Mouse (Mus musculus) monocyte, adult 2 months (primary cell): ENCODE measurements around the gene Rpl23.
"Not testable (repeated sequence)": the region's sequence is repeated elsewhere in the genome, so short reads cannot be mapped to it uniquely, and the experiment has no call there.

Experiments
- DNase-seq, 2 experiments: peaks; one replicate each; pipeline ENCODE4 v3.0.0; 2022; ENCODE audit warnings: low spot score in 2 of 2, low read depth in 1 of 2

The Rpl23 gene

DNA sequence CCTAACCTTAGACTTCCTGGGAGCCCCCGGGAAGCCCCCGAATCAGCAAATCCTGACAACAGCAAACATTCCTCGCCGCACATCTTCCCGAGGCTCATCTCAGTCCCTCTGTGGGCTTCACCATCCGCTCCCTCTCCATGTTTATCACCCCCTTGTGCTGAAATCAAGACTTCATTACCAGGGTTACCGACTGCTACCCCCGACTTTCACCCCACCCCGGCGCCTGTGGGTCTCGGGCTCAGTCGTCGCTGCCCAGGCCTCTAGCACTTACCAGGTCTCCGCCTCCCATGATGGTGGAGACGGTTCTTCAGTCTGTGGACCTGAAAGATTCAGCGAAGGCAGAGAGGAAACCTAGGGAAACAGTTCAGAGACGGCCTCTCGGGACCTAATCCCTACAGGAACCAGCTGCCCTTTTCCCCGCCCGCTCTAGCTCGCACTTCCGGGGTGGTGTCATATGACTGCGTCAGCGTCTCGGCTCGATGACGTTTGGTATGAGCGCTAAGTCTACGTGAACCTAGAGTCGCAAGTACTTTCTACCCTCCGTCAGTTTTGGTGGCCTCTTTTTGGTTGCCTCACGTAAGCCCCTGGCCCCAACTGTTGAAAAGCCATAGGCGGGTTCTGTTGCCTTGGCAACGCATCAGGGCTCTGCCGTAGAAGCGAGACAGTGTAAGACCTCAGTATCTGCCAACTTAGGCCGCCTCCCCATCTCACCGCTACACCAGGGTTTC, 15.9 kb downstream of the Rpl23 start, which contains the start of gene Cwc25:
Gene Cwc25, minus strand, starts transcription at position 403 of the 728 bp plus-strand sequence.
- peak; percentile 90 to 96 for DNase-seq

DNA sequence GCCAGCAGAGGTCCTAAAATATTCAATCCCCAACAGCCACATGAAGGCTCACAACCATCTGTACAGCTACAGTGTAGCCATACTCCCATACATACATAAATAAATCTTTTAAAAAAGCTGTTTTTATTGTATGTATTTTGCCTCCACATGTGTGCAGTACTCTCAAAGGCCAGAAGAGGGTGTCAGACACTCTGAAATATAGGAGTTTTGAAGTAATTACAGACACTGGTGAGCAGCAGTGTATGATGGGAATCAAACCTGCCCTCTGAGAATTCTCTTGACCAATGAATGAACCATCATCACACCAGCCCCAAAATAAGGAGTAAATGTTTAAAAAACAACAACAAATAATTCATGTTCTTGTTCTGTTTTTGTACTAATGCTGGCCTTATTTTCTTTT, 20.6 kb downstream of the Rpl23 start:
- no peak for DNase-seq

DNA sequence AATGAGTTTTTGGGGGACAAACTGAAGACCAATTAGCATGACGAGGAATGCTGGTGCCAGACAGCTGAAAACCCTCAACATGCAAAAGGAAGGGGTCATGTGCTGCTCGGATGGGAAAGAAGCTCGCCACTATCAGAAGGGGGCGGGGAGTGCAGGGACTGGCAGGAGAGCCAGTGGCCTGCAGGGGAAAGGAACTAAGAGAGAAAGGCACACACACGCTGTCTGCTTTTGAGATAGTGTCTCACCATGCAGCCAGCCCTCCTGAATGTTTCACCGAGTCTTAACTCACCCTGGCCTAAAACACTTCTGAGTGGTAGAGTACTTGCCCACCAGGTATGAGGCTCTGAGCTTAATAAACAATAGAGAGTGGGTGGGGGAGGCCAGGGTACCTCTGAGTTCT, 23.3 kb downstream of the Rpl23 start:
- no peak for DNase-seq

DNA sequence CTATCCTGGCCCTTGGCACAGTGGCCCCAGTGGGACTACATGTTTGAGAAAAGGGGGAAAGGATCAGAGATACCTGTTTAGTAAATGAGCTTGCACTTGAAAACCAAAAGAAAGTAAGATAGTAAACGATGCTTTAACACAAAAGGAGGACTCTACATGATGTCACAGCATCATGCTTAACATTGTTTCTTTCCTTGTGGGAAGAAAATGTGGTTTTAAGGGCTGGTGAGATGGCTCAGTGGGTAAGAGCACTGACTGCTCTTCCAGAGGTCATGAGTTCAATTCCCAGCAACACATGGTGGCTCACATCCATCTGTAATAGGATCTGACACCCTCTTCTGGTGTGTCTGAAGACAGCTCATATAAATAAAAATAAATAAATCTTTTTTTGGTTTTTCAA, 24.1 kb downstream of the Rpl23 start:
- no peak for DNase-seq

DNA sequence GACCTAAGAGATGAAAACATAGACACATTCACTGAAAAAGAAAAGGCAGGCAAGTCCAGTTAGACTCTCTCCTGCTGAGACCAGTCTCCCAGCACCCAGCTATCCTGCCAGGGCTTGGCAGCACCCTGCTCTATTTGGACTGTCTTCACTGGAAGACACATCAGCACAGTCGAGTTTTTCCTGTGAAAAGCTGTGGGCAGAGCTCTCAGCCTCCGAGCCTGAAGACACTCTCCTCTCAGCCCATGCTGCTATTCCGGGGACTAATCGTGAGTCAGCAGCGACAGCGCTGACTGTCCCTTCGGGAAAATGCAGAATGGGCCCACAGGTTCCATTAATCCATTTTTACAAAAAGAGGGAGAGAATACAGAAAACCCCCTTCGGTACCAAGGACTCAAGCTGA, 29.0 kb downstream of the Rpl23 start:
- DNase-seq: no peak

DNA sequence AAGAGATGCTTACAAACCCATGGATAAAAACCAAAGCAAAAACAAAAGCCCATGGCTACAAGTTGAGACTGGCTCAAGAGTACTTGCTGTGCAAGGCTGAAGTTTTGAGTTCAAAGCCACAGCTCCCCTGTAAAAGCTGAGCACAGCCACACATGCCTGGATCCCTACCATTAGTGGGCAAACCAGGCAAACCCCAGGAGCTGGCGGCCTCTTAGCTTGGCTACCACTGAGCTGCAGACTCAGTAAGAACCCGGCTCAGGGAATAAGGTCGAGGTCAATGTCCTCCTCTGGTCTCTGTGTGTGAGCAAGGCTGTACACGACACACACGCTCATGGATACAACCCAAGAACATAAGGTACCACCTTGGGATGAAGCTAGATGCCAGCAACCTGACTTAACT, 33.7 kb downstream of the Rpl23 start:
- DNase-seq: no peak

DNA sequence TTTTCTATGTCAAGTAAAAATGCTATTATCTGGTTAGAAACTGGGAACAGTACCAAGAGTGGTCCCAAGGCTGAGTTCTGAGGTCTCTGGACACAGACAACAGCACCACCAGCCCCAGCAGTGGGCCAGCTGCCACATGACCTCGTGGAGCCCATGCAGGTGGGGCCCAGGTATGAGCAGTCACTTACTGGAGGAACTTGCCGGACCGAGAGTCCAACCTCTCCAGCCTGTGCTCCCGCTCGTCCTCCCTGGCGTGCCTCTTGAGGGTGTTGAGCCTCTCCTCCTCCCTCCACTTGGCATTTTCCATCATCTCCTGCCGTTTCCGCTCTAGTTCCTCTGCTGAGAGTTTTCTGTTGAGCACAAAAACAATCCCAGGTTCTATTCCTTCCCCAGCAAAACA, 34.5 kb downstream of the Rpl23 start:
- DNase-seq: no peak

DNA sequence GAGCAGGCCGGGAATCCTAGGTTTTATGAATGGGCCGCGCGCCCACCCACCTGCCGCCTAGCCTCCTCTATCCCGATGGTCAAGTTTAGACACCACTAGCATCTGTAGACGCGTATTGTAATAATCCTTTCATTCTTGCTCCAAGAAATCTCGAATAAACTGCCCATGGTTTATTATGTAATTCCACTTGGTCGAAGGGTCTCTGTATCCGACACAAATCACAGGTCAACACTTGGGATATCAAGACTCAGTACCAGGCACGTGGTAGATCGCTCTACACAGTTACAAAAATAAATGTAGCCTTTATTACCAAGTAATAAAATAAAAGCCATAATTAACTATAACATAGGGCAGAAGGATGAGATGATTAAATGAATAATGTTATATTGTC, 36.9 kb downstream of the Rpl23 start:
- DNase-seq: no peak

DNA sequence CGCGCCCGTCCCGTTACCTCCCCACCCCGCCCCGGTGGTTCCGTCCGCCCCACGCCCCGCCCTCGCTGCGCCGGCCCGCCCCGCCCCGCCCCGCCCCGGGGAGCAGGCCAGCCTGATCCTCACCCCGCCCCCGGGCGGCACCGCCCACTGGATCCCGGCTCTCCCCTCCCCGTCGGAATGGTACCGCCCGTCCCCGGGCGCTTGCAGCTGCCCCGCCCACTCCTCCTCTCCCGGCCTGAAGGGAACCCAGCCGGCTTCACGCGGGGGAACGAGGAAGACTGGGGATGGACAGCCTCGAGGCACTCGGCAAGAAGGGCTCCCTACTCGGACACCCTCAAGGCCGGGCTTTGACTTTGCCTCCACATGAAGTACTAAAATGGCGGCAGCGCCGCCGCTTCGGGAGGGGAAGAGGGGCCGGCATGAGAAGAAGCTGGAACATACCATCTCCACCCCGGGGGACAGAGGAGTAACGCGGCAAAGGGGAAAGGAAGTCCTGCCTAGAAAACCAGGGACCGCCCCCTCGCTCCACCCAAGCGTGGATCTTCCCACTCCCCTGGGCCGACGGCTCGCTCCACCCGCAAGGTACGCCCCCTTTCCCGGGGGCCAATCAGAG, 37.4 kb downstream of the Rpl23 start:
- DNase-seq: peak; percentile 95 to 96

DNA sequence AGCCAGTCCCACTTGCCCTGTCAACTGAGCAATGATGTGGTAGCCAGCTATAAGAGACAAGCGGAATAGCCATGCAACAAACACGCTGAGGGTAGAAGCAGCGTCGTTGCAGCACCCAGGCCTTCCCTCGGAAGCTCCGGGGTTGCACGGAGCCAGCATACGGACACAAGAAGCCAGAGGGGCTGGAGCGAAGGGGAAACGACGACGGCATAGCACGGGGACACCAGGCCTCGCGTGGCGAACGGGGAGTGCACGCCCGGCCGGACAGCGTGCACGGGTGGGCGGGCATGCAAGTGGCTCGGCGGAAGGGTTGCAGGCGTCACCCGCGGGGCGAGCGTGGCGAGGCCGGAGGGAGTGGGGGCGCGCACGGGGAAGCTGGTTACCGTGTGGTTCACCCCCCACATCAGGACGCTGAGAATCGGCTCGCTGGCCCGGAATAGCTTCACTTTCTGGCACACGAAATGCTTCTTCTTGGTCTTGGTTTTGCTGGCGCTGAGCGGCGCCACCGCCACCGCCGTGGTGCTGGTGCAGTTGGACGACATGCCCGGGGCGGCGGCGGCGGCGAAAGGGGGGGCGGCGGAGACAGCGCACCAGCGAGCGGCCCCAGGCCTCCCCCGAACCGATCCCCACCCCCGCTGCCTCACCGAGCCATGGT, 38.0 kb downstream of the Rpl23 start, which contains the start of gene Pip4k2b:
Gene Pip4k2b, minus strand, starts transcription at position 642 of the 655 bp plus-strand sequence.
- peak in 1 of 2 experiments; percentile 10 for DNase-seq

DNA sequence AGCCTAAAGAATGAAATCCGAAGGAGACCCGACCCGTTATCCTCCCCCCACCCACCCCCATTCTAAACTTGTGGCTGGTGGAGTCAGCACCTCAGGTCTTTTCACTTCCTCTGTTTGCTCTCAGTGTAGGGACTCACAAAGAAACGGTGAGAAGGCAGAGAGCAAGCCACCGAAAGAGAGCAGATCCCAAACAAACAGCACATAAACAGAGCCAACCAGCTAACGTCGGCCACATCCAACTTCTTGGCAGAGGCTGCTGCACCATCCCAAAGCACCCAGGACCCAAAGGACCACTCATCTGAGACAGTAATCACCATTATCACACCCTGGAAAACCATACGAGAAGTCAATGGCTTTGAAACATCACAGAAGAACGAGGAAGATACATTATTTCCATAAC, 38.8 kb downstream of the Rpl23 start:
- no peak for DNase-seq

DNA sequence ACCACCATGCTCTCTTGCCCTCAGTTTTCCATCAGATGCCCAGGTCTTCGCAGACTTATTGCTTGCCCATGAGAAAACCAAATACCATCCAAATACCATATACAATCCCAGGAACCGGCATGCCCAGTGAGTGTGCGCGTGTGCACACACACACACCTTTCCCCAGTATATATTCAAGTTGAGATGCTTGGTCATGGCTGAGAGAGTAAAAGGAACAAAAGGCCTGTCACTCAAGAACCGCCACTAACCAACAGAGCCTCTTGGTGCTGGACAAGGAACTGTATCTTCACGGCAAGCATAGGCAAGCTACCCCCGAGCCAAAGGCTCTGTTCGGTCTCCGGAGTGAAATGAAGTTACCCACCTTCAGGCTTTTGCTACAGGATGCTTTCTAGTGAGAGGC, 39.6 kb downstream of the Rpl23 start:
- no peak for DNase-seq

DNA sequence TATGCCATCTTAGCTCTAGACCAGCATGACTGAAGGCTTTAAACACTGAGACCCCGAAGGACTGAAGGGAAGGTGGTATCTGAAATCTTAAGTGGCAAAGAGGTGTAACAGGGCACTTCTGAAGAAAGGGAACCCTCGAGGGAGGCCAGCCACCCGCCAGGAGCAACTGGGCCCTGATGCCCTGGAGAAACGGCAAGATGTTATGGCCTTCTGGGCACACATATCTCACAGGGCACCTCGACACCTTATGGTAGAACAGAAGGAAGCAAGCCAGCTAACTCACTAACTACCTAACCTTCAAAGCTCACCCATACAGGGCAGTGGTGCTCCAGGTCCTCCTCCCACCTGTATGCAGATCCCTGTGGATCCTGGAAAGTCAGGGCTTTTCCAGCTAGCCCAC, 40.1 kb downstream of the Rpl23 start:
- no peak for DNase-seq

DNA sequence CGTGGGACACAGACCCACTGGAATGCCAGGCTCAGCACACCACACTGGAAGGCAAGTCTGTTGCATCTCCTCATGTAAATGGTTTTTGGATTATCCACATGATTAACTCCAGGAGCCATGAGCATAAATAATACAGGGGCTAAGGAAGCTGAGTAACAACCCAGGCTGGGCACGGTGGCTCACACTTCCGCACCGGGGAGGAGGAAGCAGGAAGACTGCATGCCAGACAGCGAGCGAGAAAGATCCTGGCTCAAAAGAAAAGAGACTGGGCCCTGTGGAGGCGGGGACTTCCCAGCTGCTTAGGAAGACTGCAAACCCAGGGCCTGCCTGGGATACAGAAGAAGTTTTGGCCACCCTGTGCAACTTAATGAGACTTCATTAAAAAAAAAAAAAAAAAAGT, 42.0 kb downstream of the Rpl23 start:
- no peak for DNase-seq

DNA sequence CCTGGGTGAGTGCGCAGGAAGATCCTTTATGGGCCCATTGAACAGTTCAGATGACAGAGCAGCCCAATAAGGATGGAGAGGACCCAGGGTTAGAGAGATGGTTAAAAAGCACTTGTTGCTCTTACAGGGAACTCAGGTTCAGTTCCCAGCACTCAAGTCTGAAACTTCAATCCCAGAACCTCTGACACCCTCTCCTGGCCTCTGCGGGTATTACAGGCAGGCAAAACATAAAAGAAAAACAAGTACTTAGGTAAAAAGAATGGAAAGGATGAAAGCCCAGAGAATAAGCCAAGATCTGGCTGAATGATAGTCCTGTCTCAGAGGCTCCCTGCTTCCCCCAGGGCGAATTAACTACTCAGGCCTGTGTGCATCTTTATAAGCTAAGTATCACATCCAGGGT, 43.1 kb downstream of the Rpl23 start:
- no peak for DNase-seq

DNA sequence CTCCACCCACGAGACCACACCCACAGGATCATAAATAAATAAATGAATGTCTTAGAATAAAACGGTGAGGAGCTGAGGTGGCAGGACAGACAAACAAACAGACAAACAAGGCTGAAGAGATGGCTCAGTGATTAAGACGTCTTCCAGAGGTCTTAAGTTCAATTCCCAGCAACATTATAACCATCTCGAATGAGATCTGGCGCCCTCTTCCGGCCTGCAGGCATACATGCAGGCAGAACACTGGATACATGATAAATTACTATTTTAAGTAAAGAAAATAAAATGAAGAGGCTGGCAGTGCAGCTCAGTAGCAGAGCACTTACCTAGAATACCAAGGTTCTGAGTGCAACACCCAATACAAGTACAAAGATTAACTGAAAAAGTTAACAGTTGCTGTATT, 43.5 kb downstream of the Rpl23 start:
- no peak for DNase-seq

DNA sequence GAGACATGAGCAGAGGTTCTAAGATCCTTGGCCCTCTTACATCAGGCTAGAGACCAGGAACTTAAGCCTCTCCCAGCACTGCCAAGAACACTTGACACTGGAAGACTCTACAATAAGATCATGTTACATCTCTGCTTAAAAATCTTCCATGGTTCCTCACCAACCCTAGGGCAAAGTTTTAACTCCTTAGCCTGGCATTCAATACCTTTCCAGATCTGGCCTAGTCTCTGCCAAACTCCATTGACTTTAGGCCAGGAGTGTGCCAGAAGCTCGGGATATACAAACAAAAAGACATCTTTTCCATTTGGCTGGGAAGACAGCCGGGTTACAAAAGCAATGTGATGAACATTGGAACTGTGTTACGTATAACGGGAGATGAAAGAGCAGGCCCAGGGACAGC, 44.6 kb downstream of the Rpl23 start:
- DNase-seq: no peak

DNA sequence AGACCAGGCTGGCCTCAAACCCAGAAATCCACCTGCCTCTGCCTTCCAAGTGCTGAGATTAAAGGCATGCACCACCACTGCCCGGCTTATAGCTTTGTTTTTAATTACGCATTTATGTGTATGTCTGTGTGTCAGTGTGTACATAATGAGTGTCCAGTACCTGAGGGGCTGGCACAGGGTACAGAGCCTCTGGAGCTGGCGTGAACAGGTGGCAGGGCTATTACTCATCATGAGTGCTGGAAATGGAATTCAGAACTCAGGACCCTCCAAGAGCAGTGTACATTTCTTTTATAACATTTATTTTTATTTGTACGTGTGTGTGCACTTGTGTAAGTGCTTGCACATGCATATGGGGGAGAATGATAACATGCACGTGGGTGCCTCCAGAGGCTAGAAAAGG, 45.6 kb downstream of the Rpl23 start:
- DNase-seq: no peak

DNA sequence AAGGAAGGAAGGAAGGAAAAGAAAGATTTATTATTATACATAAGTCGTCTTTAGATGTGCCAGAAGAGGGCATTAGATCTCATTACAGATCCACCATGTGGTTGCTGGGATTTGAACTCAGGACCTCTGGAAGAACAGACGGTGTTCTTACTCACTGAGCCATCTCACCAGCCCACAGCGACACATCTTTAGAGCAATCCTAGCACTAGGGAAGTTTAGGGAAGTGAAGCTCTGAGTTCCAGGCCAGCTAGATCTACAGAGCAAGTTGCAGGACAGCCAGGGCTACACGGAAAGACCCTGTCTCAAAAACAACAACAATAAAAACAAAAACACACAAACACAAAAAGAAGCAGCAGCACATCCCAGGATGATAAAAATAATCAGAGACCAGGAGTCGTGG, 47.4 kb downstream of the Rpl23 start:
- DNase-seq: not testable (repeated sequence)

DNA sequence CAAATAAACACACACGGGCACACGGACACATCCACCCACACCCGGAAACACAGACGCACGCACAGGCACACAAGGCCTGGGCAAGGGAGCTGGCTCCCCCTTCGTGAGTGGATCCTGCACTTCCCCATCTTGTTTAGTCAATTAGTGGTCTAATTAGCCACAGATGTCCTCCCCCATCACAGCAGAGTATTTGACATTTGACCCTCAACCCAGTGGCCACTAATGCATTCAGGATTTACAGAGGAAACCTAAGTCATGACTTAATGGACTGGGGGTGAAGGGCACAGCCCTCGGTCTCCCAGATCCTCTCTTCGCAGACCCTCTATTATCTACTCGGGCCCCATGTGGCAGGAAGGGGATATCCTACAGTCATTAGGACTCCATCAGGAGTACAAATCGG, 48.5 kb downstream of the Rpl23 start:
- no peak for DNase-seq

DNA sequence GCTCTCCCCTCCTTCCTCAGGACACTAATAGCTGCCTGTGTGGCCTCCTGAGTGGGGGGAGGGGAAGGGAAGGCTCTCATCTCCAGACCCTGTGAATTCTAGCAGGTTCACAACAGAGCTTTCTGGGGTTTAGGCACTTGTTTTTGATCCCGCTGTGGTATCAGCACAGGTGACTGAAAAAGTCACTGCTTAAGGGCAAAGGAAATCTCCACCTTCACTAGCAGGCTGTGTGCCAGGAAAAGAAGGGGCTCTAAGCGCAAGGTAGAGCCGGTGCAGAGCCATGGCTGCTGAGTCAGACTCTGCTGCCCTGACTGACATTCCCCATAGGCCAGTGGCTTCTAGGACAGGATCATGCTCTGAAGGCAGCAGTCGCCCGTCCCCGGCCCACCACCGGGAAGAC, 53.5 kb downstream of the Rpl23 start:
- DNase-seq: no peak

DNA sequence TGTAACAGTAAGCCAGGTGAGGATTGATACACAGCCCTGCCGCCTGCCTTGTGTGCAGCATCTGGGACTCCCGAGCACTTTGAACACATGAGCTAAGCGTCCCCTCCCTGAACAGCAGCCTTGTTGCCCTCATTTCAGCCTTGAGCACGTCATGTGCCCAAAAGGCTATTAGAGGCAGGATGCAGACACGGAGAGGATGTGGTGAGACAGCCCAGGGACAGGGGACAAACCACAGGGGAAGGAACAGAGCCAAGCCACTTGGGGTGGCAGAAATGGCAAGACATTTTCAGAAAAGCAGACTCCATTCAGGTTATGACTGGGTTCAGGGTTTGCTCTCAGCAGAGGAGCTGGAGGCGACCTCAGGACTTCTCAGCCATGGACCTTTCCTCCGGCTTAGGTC, 53.9 kb downstream of the Rpl23 start:
- DNase-seq: no peak
